Mouse (Mus musculus) midbrain, embryonic 15.5 days (tissue): Measurements from ENCODE around the gene Ptpn7. TPM values are rescaled to one million over a fixed set of nuclear protein-coding genes. Genes with fewer than 3 reads are reported as not detected.

ENCODE experiments used
- ATAC-seq: fragments of 200-750 bp; cut with Nextera tagmentation; replicated peaks from 2 replicates; pipeline ENCODE4 v1.8.0; 2017; ENCODE audit warnings: moderate TSS enrichment
- H3K27ac ChIP-seq: fragments of 300-500 bp; sonication (generic); 2 replicates; pipeline ENCODE4 v1.5.1; 2015; ENCODE audit warnings: mild to moderate bottlenecking, inconsistent platforms
- H3K27me3 ChIP-seq: fragments of 300-500 bp; sonication (generic); replicated peaks from 2 replicates; pipeline ENCODE4 v1.6.1; 2015; ENCODE audit warnings: inconsistent platforms
- H3K36me3 ChIP-seq: fragments of 300-500 bp; sonication (generic); replicated peaks from 2 replicates; pipeline ENCODE4 v1.6.1; 2015; ENCODE audit warnings: inconsistent platforms
- H3K4me1 ChIP-seq: fragments of 300-500 bp; sonication (generic); 2 replicates; pipeline ENCODE4 v1.6.1; 2015; ENCODE audit warnings: inconsistent platforms
- H3K4me2 ChIP-seq: fragments of 300-500 bp; sonication (generic); 2 replicates; pipeline ENCODE4 v1.6.1; 2015; ENCODE audit warnings: inconsistent platforms, mild to moderate bottlenecking, moderate library complexity
- H3K4me3 ChIP-seq: fragments of 300-500 bp; sonication (generic); 2 replicates; pipeline ENCODE4 v1.5.1; 2015; ENCODE audit warnings: mild to moderate bottlenecking, inconsistent platforms
- H3K9ac ChIP-seq: fragments of 300-500 bp; sonication (generic); 2 replicates; pipeline ENCODE4 v1.6.1; 2015; ENCODE audit warnings: mild to moderate bottlenecking, inconsistent platforms
- H3K9me3 ChIP-seq: fragments of 300-500 bp; sonication (generic); 2 replicates; pipeline ENCODE4 v1.6.1; 2016; ENCODE audit warnings: inconsistent platforms
- WGBS: fragments of 180-500 bp; shearing (Covaris S2); methylation state at CpG from one replicate; pipeline ENCODE4 v1.1.7; 2015; ENCODE audit warnings: mixed read lengths; 5-methylcytosine and 5-hydroxymethylcytosine counted together
- polyA plus RNA-seq: library from polyadenylated mRNA; unstranded; fragments of >200 nt; fragmentation: Nextera tagmentation; extraction: Ambion mirVana; gene quantifications from 2 replicates; pipeline ENCODE4 v1.2.1, GENCODE M21; 2015

Ptpn7 gene
- polyA plus RNA-seq, 1 experiment from 2014 or later = 0.34 TPM

DNA sequence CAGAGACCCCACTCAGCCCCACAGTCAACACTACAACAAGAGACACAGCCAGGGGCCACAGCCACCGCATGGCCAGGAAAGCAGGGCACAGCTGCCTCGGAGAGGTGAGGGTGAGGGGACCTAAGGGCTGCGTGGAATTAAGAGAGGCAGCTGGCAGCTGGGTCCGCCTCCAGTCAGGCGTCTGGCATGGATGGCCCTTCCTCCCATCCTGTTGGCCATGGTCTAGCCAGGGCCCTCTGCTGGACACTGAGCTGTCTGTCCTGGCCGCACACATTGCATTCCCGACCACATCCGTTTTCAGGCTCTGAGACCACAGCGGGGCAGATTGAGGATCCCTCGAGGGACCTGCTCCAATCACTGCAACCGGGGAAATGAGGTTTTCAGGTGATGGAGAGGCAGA, 34.9 kb downstream of the Ptpn7 start, which contains the start of gene Gpr37l1:
TSS of gene Gpr37l1 (minus strand) at position 247 of the 400 bp plus-strand sequence.
- no peaks in the 10 kb centered on the region for H3K27me3 ChIP-seq
- no peaks in the 10 kb centered on the region for H3K9me3 ChIP-seq
- no peak within 1 kb of the TSS for H3K4me2 ChIP-seq
- H3K4me1 ChIP-seq = no peaks in the 10 kb centered on the region
- ATAC-seq = no peak; the same call in 1 of the 2 replicates
- no peak within 1 kb of the TSS for H3K4me3 ChIP-seq
- WGBS = 65% methylated on average over 11 of the region's 11 CpGs
- no peak within 1 kb of the TSS for H3K9ac ChIP-seq
- H3K27ac ChIP-seq = no peak within 1 kb of the TSS
- no peaks in the 10 kb centered on the region for H3K36me3 ChIP-seq

DNA sequence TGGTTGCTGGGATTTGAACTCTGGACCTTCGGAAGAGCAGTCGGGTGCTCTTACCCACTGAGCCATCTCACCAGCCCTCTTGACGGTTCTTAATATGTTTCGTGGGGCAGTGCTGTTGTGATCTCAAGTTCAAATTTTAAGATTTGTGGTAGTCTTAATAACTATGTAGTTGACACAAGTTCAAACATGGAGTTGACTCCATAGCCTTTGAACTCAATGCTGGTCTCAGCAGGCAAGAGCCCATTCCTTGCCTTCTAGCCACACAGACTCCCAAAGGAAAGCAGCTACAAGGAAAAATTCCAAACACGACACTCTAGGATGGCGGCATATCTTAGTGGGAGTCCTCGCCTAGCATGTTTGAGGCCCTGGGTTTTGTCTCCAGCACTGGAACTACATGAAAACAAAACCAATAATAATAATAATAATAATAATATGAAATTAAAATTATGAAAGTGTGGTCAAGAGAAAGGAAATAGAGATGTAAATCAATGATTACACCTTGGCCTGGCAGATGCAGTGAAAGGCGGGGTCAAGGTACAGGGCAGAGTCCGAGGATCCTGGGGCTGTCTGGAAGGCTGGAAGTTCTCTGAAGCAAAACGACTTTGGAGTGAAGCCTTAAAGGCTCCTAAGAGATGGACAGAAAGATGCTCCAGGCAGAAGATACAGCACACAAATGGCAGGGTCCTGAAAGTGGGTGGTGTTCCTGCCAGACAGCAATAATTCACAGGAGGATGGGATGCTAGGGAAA, 36.1 kb downstream of the Ptpn7 start:
- no peak overlapping the region for H3K9ac ChIP-seq
- 89% methylated on average over 10 of the region's 10 CpGs for whole genome bisulfite sequencing
- no peaks in the 10 kb centered on the region for H3K36me3 ChIP-seq
- no peaks in the 10 kb centered on the region for H3K4me1 ChIP-seq
- H3K4me2 ChIP-seq = no peak overlapping the region
- no peak overlapping the region for H3K4me3 ChIP-seq
- no peaks in the 10 kb centered on the region for H3K9me3 ChIP-seq
- H3K27me3 ChIP-seq = no peaks in the 10 kb centered on the region
- no peak overlapping the region for H3K27ac ChIP-seq
- ATAC-seq = no peak

DNA sequence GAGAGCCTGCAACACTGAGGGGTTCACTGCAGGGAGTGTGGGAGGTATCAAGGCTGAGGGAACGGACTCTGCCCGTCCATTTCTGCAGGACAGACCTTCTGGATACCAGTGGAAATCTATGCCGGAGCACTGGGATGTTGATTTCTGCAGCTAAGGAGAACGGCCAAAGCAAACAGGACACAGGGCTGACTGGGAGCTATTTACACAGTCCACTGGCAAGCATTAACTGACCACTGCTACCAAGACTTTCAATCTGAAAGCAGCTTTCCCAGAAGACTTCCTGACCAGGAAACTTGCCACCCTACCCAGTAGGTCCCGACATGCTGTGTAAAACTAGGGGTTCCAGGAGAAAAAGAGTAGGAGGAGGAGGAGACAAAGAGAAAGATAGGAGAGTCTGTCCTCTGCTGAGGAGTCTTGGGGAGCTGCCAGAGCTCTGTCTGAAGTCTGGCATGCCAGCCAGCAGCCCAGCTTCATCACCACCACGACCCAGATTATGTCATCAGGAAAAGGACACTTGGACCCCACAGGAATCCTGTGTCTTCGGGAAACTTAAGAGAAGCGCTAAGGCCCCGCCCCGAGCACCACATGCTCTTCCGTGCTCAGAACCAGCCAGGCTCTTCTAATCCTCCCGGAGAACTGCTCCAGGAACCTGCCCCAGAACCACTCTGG, 37.2 kb downstream of the Ptpn7 start:
- Histone ChIP-seq H3K4me3 (no peak overlapping the region), H3K36me3 (no peaks in the 10 kb centered on the region), H3K9ac (no peak overlapping the region), H3K27me3 (no peaks in the 10 kb centered on the region), H3K4me2 (no peak overlapping the region), H3K9me3 (no peaks in the 10 kb centered on the region), H3K27ac (no peak overlapping the region), H3K4me1 (no peaks in the 10 kb centered on the region)
- no peak for ATAC-seq
- whole genome bisulfite sequencing = 52% methylated on average over 12 of the region's 12 CpGs

GRCm38 (mm10) chr1:135170299-135170698, 37.8 kb downstream of the Ptpn7 start:
- 71% methylated on average over 10 of the region's 10 CpGs for WGBS
- ATAC-seq = no peak
- no peaks in the 10 kb centered on the region for H3K36me3 ChIP-seq
- H3K4me2 ChIP-seq = no peak overlapping the region
- no peaks in the 10 kb centered on the region for H3K9me3 ChIP-seq
- H3K4me1 ChIP-seq = no peaks in the 10 kb centered on the region
- H3K4me3 ChIP-seq = no peak overlapping the region
- H3K27me3 ChIP-seq = no peaks in the 10 kb centered on the region
- no peak overlapping the region for H3K27ac ChIP-seq
- no peak overlapping the region for H3K9ac ChIP-seq

DNA sequence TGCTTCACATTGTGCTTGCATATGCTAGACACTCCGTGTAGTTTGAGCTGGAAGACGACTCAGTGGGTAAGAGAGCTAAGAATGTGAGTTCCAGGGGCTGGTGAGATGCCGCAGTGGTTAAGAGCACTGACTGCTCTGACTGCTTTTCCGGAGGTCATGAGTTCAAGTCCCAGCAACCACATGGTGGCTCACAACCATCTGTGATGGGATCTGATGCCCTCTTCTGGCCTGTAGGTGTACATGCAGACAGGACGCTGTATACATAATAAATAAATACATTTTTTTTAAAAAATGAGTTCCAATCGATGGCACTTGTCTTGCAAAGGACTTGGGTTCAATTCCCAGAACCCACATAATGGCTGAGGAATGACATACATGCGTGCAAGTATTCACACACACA, 38.7 kb downstream of the Ptpn7 start:
- Histone ChIP-seq H3K9me3 (no peaks in the 10 kb centered on the region), H3K27ac (no peak overlapping the region), H3K27me3 (no peaks in the 10 kb centered on the region), H3K4me2 (no peak overlapping the region), H3K9ac (no peak overlapping the region), H3K4me3 (no peak overlapping the region), H3K4me1 (no peaks in the 10 kb centered on the region), H3K36me3 (no peaks in the 10 kb centered on the region)
- WGBS = 90% methylated on average over 7 of the region's 7 CpGs
- ATAC-seq = no peak

GRCm38 (mm10) chr1:135171984-135172383, 39.5 kb downstream of the Ptpn7 start:
- H3K4me3 ChIP-seq = no peak overlapping the region
- no peaks in the 10 kb centered on the region for H3K36me3 ChIP-seq
- no peaks in the 10 kb centered on the region for H3K4me1 ChIP-seq
- H3K9me3 ChIP-seq = no peaks in the 10 kb centered on the region
- no peak overlapping the region for H3K4me2 ChIP-seq
- no peak overlapping the region for H3K9ac ChIP-seq
- ATAC-seq = peak; percentile 84
- WGBS = 60% methylated on average over 6 of the region's 6 CpGs
- H3K27ac ChIP-seq = no peak overlapping the region
- no peaks in the 10 kb centered on the region for H3K27me3 ChIP-seq

- no peaks in the 10 kb centered on the region for H3K27me3 ChIP-seq
- no peak overlapping the region for H3K9ac ChIP-seq
- H3K36me3 ChIP-seq = no peaks in the 10 kb centered on the region
- no peak overlapping the region for H3K4me2 ChIP-seq
- ATAC-seq = no peak
- H3K4me3 ChIP-seq = no peak overlapping the region
- no peaks in the 10 kb centered on the region for H3K4me1 ChIP-seq
- H3K27ac ChIP-seq = no peak overlapping the region
- H3K9me3 ChIP-seq = no peaks in the 10 kb centered on the region
- 96% methylated on average over 6 of the region's 6 CpGs for WGBS
These were observed 40.8 kb downstream of the Ptpn7 start for GRCm38 (mm10) chr1:135173311-135173710.

GRCm38 (mm10) chr1:135175176-135175575, 42.7 kb downstream of the Ptpn7 start:
- Histone ChIP-seq H3K4me1 (no peaks in the 10 kb centered on the region), H3K27ac (no peak overlapping the region), H3K4me2 (no peak overlapping the region), H3K4me3 (no peak overlapping the region), H3K9me3 (no peaks in the 10 kb centered on the region), H3K9ac (no peak overlapping the region), H3K27me3 (no peaks in the 10 kb centered on the region), H3K36me3 (no peaks in the 10 kb centered on the region)
- no peak for ATAC-seq
- WGBS = 75% methylated on average over 3 of the region's 3 CpGs

DNA sequence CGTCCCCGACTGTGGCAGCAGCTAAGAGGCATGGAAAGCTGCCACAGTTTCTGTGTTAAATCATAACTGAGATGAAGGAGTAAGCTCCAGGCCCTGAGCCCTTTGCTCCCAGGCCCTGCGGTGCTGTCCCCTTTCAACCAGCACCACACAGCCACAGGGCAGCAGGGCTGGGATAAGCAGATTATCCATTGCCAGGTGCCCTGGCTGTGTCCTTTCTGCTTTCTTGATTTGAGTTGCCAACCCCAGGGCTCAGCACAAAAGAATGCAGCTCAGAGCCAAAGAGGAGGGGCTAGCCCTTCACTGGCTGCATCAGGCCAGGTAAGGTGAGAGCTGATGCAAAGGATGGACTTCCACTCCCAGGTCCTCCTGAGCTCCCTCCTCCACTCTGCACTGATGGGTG, 45.2 kb downstream of the Ptpn7 start:
- ATAC-seq = no peak
- H3K36me3 ChIP-seq = no peaks in the 10 kb centered on the region
- no peak overlapping the region for H3K4me3 ChIP-seq
- H3K9me3 ChIP-seq = no peaks in the 10 kb centered on the region
- no peaks in the 10 kb centered on the region for H3K27me3 ChIP-seq
- no peak overlapping the region for H3K27ac ChIP-seq
- H3K9ac ChIP-seq = no peak overlapping the region
- no peak overlapping the region for H3K4me2 ChIP-seq
- 65% methylated on average over 3 of the region's 3 CpGs for WGBS
- H3K4me1 ChIP-seq = peaks cover 5% of the 10 kb centered on the region; the same call in 1 of the 2 replicates

GRCm38 (mm10) chr1:135178863-135179262, 46.4 kb downstream of the Ptpn7 start:
- Histone ChIP-seq H3K36me3 (no peaks in the 10 kb centered on the region), H3K9ac (no peak overlapping the region), H3K4me1 (peaks cover 5% of the 10 kb centered on the region; the same call in 1 of the 2 replicates), H3K9me3 (no peaks in the 10 kb centered on the region), H3K27ac (no peak overlapping the region), H3K27me3 (no peaks in the 10 kb centered on the region), H3K4me2 (no peak overlapping the region), H3K4me3 (no peak overlapping the region)
- 89% methylated on average over 7 of the region's 7 CpGs for WGBS
- ATAC-seq = no peak

GRCm38 (mm10) chr1:135180830-135181229, 48.3 kb downstream of the Ptpn7 start:
- no peaks in the 10 kb centered on the region for H3K36me3 ChIP-seq
- H3K9me3 ChIP-seq = no peaks in the 10 kb centered on the region
- no peak overlapping the region for H3K9ac ChIP-seq
- H3K4me2 ChIP-seq = no peak overlapping the region
- no peak for ATAC-seq
- H3K4me1 ChIP-seq = peaks cover 5% of the 10 kb centered on the region; the same call in 1 of the 2 replicates
- H3K27ac ChIP-seq = no peak overlapping the region
- 93% methylated on average over 10 of the region's 10 CpGs for WGBS
- H3K27me3 ChIP-seq = no peaks in the 10 kb centered on the region
- no peak overlapping the region for H3K4me3 ChIP-seq

- Histone ChIP-seq H3K4me3 (no peak overlapping the region), H3K9me3 (no peaks in the 10 kb centered on the region), H3K36me3 (no peaks in the 10 kb centered on the region), H3K9ac (no peak overlapping the region), H3K27me3 (no peaks in the 10 kb centered on the region), H3K4me2 (no peak overlapping the region), H3K4me1 (peaks cover 5% of the 10 kb centered on the region; the same call in 1 of the 2 replicates), H3K27ac (no peak overlapping the region)
- no peak for ATAC-seq
- WGBS = 79% methylated on average over 4 of the region's 4 CpGs
These were observed 48.8 kb downstream of the Ptpn7 start for GRCm38 (mm10) chr1:135181275-135181674.
